Mouse (Mus musculus): ENCODE measurements around the gene Frmd8. TPM values are rescaled to one million over a fixed set of nuclear protein-coding genes. Genes with fewer than 3 reads are reported as not detected.

Gene Frmd8
- total RNA-seq (2015), result 21.4 and 21.9 TPM in 2 replicates
- total RNA-seq (2017), result 19.3 and 23.3 TPM in 2 replicates

- ATAC-seq (ENCODE audit: poor library complexity, severe bottlenecking), result peak; percentile 80
These were observed at the start of gene Frmd8 for GRCm38 (mm10) chr19:5874969-5875480. Gene Frmd8, minus strand, starts transcription at chr19:5875274.

GRCm38 (mm10) chr19:5924713-5925093 is 49.6 kb upstream of the Frmd8 start, which contains the start of gene Cdc42ep2:
Gene Cdc42ep2, minus strand, starts transcription at chr19:5924816.
- peak; percentile 95 for ATAC-seq (ENCODE audit: poor library complexity, severe bottlenecking)

- ATAC-seq (ENCODE audit: poor library complexity, severe bottlenecking), result peak; percentile 76
These were observed 49.1 kb upstream of the Frmd8 start for GRCm38 (mm10) chr19:5923990-5924712.

- ATAC-seq (ENCODE audit: poor library complexity, severe bottlenecking), result no peak
These were observed 47.9 kb upstream of the Frmd8 start for GRCm38 (mm10) chr19:5922963-5923362.

GRCm38 (mm10) chr19:5922119-5922942 is 47.3 kb upstream of the Frmd8 start:
- ATAC-seq (ENCODE audit: poor library complexity, severe bottlenecking), result no peak

- no peak for ATAC-seq (ENCODE audit: poor library complexity, severe bottlenecking)
These were observed 46.6 kb upstream of the Frmd8 start for GRCm38 (mm10) chr19:5921715-5922114.

- no peak for ATAC-seq (ENCODE audit: poor library complexity, severe bottlenecking)
These were observed 38.1 kb upstream of the Frmd8 start, which contains the start of gene Dpf2 for GRCm38 (mm10) chr19:5913007-5913719. Gene Dpf2, minus strand, starts transcription at chr19:5913010.

GRCm38 (mm10) chr19:5912103-5913006 is 37.3 kb upstream of the Frmd8 start:
- ATAC-seq (ENCODE audit: poor library complexity, severe bottlenecking), result peak; percentile 98

- ATAC-seq (ENCODE audit: poor library complexity, severe bottlenecking), result no peak
These were observed 36.5 kb upstream of the Frmd8 start for GRCm38 (mm10) chr19:5911430-5912102.

- ATAC-seq (ENCODE audit: poor library complexity, severe bottlenecking), result no peak
These were observed 35.1 kb upstream of the Frmd8 start for GRCm38 (mm10) chr19:5910221-5910620.

GRCm38 (mm10) chr19:5907275-5907674 is 32.2 kb upstream of the Frmd8 start:
- no peak for ATAC-seq (ENCODE audit: poor library complexity, severe bottlenecking)

- ATAC-seq (ENCODE audit: poor library complexity, severe bottlenecking), result peak; percentile 98
These were observed 19.1 kb upstream of the Frmd8 start, which contains the start of gene Tigd3 for GRCm38 (mm10) chr19:5894002-5894678. Gene Tigd3, minus strand, starts transcription at chr19:5894149.

- peak; percentile 14; the same call in 1 of the 2 replicates for ATAC-seq (ENCODE audit: poor library complexity, severe bottlenecking)
These were observed 18.4 kb upstream of the Frmd8 start for GRCm38 (mm10) chr19:5893282-5894001.

GRCm38 (mm10) chr19:5892735-5893134 is 17.7 kb upstream of the Frmd8 start:
- no peak for ATAC-seq (ENCODE audit: poor library complexity, severe bottlenecking)

- ATAC-seq (ENCODE audit: poor library complexity, severe bottlenecking), result no peak
These were observed 17.2 kb upstream of the Frmd8 start for GRCm38 (mm10) chr19:5892262-5892661.

- no peak for ATAC-seq (ENCODE audit: poor library complexity, severe bottlenecking)
These were observed 16.6 kb upstream of the Frmd8 start for GRCm38 (mm10) chr19:5891521-5892258.

GRCm38 (mm10) chr19:5889211-5889610 is 14.1 kb upstream of the Frmd8 start:
- ATAC-seq (ENCODE audit: poor library complexity, severe bottlenecking), result no peak
